ENCODE assay signal across 27 mouse cellular contexts in genomic region chr10:77290624-77291366, GRCm38 (mm10). TPM values are rescaled to one million over a fixed set of nuclear protein-coding genes. Genes with fewer than 3 reads are reported as not detected.
DNase-seq lines count a peak whose midpoint lies in the region; ATAC-seq and TF ChIP-seq lines count a peak whose summit lies in the region.
"Had no signal": no experiment of that assay in that cellular context is flagged by ENCODE, and none has a peak within 500 bp of the region (broad histone marks: within the 10 kb centered on the region; RNA-seq: fewer than 3 reads in every experiment).

No protein-coding gene starts in this region.

- no peaks in the 10 kb centered on the region for H3K9me3 ChIP-seq in forebrain, embryonic 16.5 days (ENCODE audit: control insufficient read depth, low read length)
- H3K9me3 ChIP-seq in forebrain, embryonic 13.5 days (replicated peaks), result no peaks in the 10 kb centered on the region
- H3K9me3 ChIP-seq in midbrain, postnatal 0 days (ENCODE audit: low read length), result no peaks in the 10 kb centered on the region
- no peaks in the 10 kb centered on the region for H3K9me3 ChIP-seq in midbrain, embryonic 15.5 days
- H3K9me3 ChIP-seq: embryonic facial prominence, embryonic 12.5 days; heart, embryonic 13.5 days; hindbrain, embryonic 13.5 days; limb, embryonic 15.5 days had no signal

- peak; percentile 76 for ATAC-seq in forebrain, embryonic 16.5 days
- ATAC-seq in forebrain, embryonic 13.5 days, result no peak; the same call in 1 of the 2 replicates
- ATAC-seq in midbrain, postnatal 0 days (ENCODE audit: low FRiP score), result no peak
- no peak for ATAC-seq in midbrain, embryonic 15.5 days (replicated peaks)
- 0 out of 2 replicates have a peak, but pooled peaks have one; percentile 33 for ATAC-seq in granulocyte monocyte progenitor cell, adult 5-6 weeks (replicated peaks; ENCODE audit: poor library complexity, severe bottlenecking)
- ATAC-seq: activated CD4-positive, CD25-positive, alpha-beta regulatory T cell, adult 4 months had no signal

- WGBS in forebrain, embryonic 16.5 days, result 77% methylated on average over 17 of the region's 17 CpGs
- WGBS in forebrain, embryonic 13.5 days, result 73% methylated on average over 17 of the region's 17 CpGs
- WGBS in midbrain, postnatal 0 days, result 75% methylated on average over 17 of the region's 17 CpGs
- 77% methylated on average over 17 of the region's 17 CpGs for WGBS in midbrain, embryonic 15.5 days

- no peaks in the 10 kb centered on the region for H3K36me3 ChIP-seq in forebrain, embryonic 16.5 days (ENCODE audit: control insufficient read depth, insufficient read depth)
- H3K36me3 ChIP-seq in forebrain, embryonic 13.5 days (ENCODE audit: poor library complexity, severe bottlenecking), result peaks cover 8% of the 10 kb centered on the region
- H3K36me3 ChIP-seq in midbrain, postnatal 0 days (ENCODE audit: insufficient read depth, low read length), result peaks cover 25% of the 10 kb centered on the region
- H3K36me3 ChIP-seq in midbrain, embryonic 15.5 days (replicated peaks), result peaks cover 11% of the 10 kb centered on the region; the same call in 1 of the 2 replicates

- H3K4me3 ChIP-seq in forebrain, embryonic 16.5 days (replicated peaks; ENCODE audit: low read length), result no peak overlapping the region
- H3K4me3 ChIP-seq in forebrain, embryonic 13.5 days, result no peak overlapping the region
- no peak overlapping the region for H3K4me3 ChIP-seq in midbrain, postnatal 0 days (ENCODE audit: low read depth, low read length)
- no peak overlapping the region for H3K4me3 ChIP-seq in midbrain, embryonic 15.5 days
- H3K4me3 ChIP-seq: embryonic facial prominence, embryonic 12.5 days; erythroblast, embryonic 14.5 days; gastrocnemius, adult 2 months; heart, embryonic 13.5 days; hindbrain, embryonic 13.5 days; limb, embryonic 15.5 days had no signal

- intact Hi-C loops in left cerebral cortex, postnatal 14 days (cut with DNase I), result no loop called here

- no peak overlapping the region for H3K9ac ChIP-seq in forebrain, embryonic 16.5 days (replicated peaks; ENCODE audit: low read depth, low read length)
- no peak overlapping the region for H3K9ac ChIP-seq in forebrain, embryonic 13.5 days
- no peak overlapping the region for H3K9ac ChIP-seq in midbrain, postnatal 0 days (replicated peaks; ENCODE audit: low read length, poor library complexity, severe bottlenecking)
- H3K9ac ChIP-seq in midbrain, embryonic 15.5 days, result no peak overlapping the region
- H3K9ac ChIP-seq: embryonic facial prominence, embryonic 12.5 days; heart, embryonic 13.5 days; hindbrain, embryonic 13.5 days; limb, embryonic 15.5 days; liver, embryonic 14.5 days had no signal

- H3K4me2 ChIP-seq in forebrain, embryonic 16.5 days (ENCODE audit: low read length), result no peak overlapping the region
- no peak overlapping the region for H3K4me2 ChIP-seq in forebrain, embryonic 13.5 days
- no peak overlapping the region for H3K4me2 ChIP-seq in midbrain, postnatal 0 days (ENCODE audit: low read depth, low read length, poor library complexity, severe bottlenecking)
- H3K4me2 ChIP-seq in midbrain, embryonic 15.5 days, result no peak overlapping the region
- H3K4me2 ChIP-seq: embryonic facial prominence, embryonic 12.5 days; heart, embryonic 13.5 days; hindbrain, embryonic 13.5 days; limb, embryonic 15.5 days; midbrain, embryonic 11.5 days had no signal

- H3K27ac ChIP-seq in forebrain, embryonic 16.5 days (ENCODE audit: low read length), result peak overlapping the region; percentile 64
- no peak overlapping the region for H3K27ac ChIP-seq in forebrain, embryonic 13.5 days
- H3K27ac ChIP-seq in midbrain, postnatal 0 days (ENCODE audit: low read depth, low read length), result 0 out of 2 replicates have a peak overlapping the region, but pooled peaks have one; percentile 43
- H3K27ac ChIP-seq in midbrain, embryonic 15.5 days, result no peak overlapping the region
- H3K27ac ChIP-seq: embryonic facial prominence, embryonic 12.5 days; gastrocnemius, adult 2 months; heart, embryonic 13.5 days; hindbrain, embryonic 13.5 days; kidney, postnatal 0 days; limb, embryonic 15.5 days; liver, embryonic 14.5 days had no signal

- peaks cover 3% of the 10 kb centered on the region for H3K4me1 ChIP-seq in forebrain, embryonic 16.5 days (replicated peaks; ENCODE audit: control insufficient read depth, insufficient read depth, low read length)
- 0 out of 2 replicates have a peak, but pooled peaks cover 6% of the 10 kb centered on the region for H3K4me1 ChIP-seq in forebrain, embryonic 13.5 days
- 0 out of 2 replicates have a peak, but pooled peaks cover 5% of the 10 kb centered on the region for H3K4me1 ChIP-seq in midbrain, postnatal 0 days (ENCODE audit: insufficient read depth, low read length)
- no peaks in the 10 kb centered on the region for H3K4me1 ChIP-seq in midbrain, embryonic 15.5 days
- H3K4me1 ChIP-seq: hindbrain, embryonic 13.5 days had no signal

- H3K27me3 ChIP-seq in forebrain, embryonic 16.5 days (replicated peaks; ENCODE audit: control insufficient read depth, insufficient read depth, low read length), result no peaks in the 10 kb centered on the region
- no peaks in the 10 kb centered on the region for H3K27me3 ChIP-seq in forebrain, embryonic 13.5 days
- no peaks in the 10 kb centered on the region for H3K27me3 ChIP-seq in midbrain, postnatal 0 days (ENCODE audit: insufficient read depth, low read length)
- H3K27me3 ChIP-seq in midbrain, embryonic 15.5 days (replicated peaks), result no peaks in the 10 kb centered on the region
- H3K27me3 ChIP-seq: embryonic facial prominence, embryonic 12.5 days; heart, embryonic 13.5 days; hindbrain, embryonic 13.5 days; limb, embryonic 15.5 days had no signal

- TF ChIP-seq CTCF in midbrain, postnatal 0 days (IDR thresholded peaks at IDR 0.05), result no peak

- DNase-seq in left cerebral cortex, postnatal 14 days (ENCODE audit: low spot score in 2 of 2), result peak; percentile 38 to 78
- DNase-seq in left cerebral cortex, adult 9 months (ENCODE audit: low spot score in 2 of 2), result no peak
- no peak for DNase-seq in midbrain, postnatal 0 days (ENCODE audit: low spot score)
- DNase-seq in ovary, postnatal 36 days (ENCODE audit: low spot score), result no peak
- DNase-seq: adrenal gland, adult 8-10 months; cerebellum, adult 11-12 months; cerebellum, postnatal 10 days; gastrocnemius, adult 2 months; kidney, adult 18-20 months; layer of hippocampus, adult 9-11 months; left cerebral cortex, postnatal 4 days; lung, postnatal 4 days; right cerebral cortex, postnatal 14 days; thymus, postnatal 25 days had no signal

RNA-seq across cellular contexts. Expression of gene Pofut2, which starts 31.8 kb away (rescaled TPM):
- polyA plus RNA-seq in forebrain, embryonic 16.5 days (2015; fragmentation: Nextera tagmentation; extraction: Ambion mirVana), result 47.3 and 50.5 TPM in 2 replicates
- polyA plus RNA-seq in forebrain, embryonic 13.5 days (2015; fragmentation: Nextera tagmentation; extraction: Ambion mirVana), result 46.6 and 52.8 TPM in 2 replicates
- total RNA-seq in left cerebral cortex, postnatal 14 days (2021), result 10 to 100 TPM; 35.3 to 36.0 TPM
- total RNA-seq in midbrain, postnatal 0 days (2014; rRNA removed), result 34.8 and 49.9 TPM in 2 replicates
- polyA plus RNA-seq in midbrain, postnatal 0 days (2015; fragmentation: Nextera tagmentation; extraction: Ambion mirVana), result 43.2 and 44.8 TPM in 2 replicates
- 58.0 and 59.2 TPM in 2 replicates for polyA plus RNA-seq in midbrain, embryonic 15.5 days (2015; fragmentation: Nextera tagmentation; extraction: Ambion mirVana)
- 15.4 and 30.7 TPM in 2 replicates for total RNA-seq in granulocyte monocyte progenitor cell, adult 5-6 weeks (2014; fragmentation: Nextera tagmentation)
- 8.7 and 13.1 TPM in 2 replicates for total RNA-seq in granulocyte monocyte progenitor cell, adult 5-6 weeks (2017)

Comparison
In these comparisons a context has a peak if more than half of its experiments do, and no peak if none do; other contexts are left out.
1. ATAC-seq: peak in forebrain, embryonic 16.5 days (single experiment) and granulocyte monocyte progenitor cell, adult 5-6 weeks (single experiment); none in forebrain, embryonic 13.5 days (single experiment), midbrain, postnatal 0 days (single experiment) and midbrain, embryonic 15.5 days (single experiment).
2. H3K27ac ChIP-seq: peak in forebrain, embryonic 16.5 days (single experiment) and midbrain, postnatal 0 days (single experiment); none in forebrain, embryonic 13.5 days (single experiment) and midbrain, embryonic 15.5 days (single experiment).
3. DNase-seq: peak in left cerebral cortex, postnatal 14 days (2 of 2); none in left cerebral cortex, adult 9 months (0 of 2), midbrain, postnatal 0 days (single experiment) and ovary, postnatal 36 days (single experiment).